Mouse (Mus musculus) large intestine, adult 2 months (tissue): ENCODE measurements around the gene Lcp2. TPM values are rescaled to one million over a fixed set of nuclear protein-coding genes. Genes with fewer than 3 reads are reported as not detected.
"Not testable (repeated sequence)": the region's sequence is repeated elsewhere in the genome, so short reads cannot be mapped to it uniquely, and the experiment has no call there.

ENCODE experiments used
- DNase-seq: peaks from one replicate; pipeline ENCODE4 v3.0.0-alpha.2; 2012; ENCODE audit warnings: low read depth, low spot score
- WGBS: fragments of 180-500 bp; shearing (Covaris S2); methylation state at CpG from one replicate; pipeline ENCODE4 v1.1.7; 2018; 5-methylcytosine and 5-hydroxymethylcytosine counted together
- polyA plus RNA-seq: library from polyadenylated mRNA; depleted of rRNA; stranded (reverse); fragments of >200 nt; gene quantifications from 2 replicates; pipeline ENCODE4 v1.2.3, GENCODE M21; 2012

Lcp2 gene
- polyA plus RNA-seq, 1 experiment: 4.8 TPM

- WGBS: 49% methylated on average over 6 of the region's 6 CpGs
- DNase-seq: no peak
Observed at GRCm38 (mm10) chr11:34079542-34080464, 33.1 kb downstream of the Lcp2 start.

GRCm38 (mm10) chr11:34083795-34084194 lies 37.1 kb downstream of the Lcp2 start:
- 58% methylated on average over 7 of the region's 7 CpGs for WGBS
- no peak for DNase-seq

- WGBS: 56% methylated on average over 2 of the region's 2 CpGs
- DNase-seq: no peak
Observed at GRCm38 (mm10) chr11:34084639-34085038, 37.9 kb downstream of the Lcp2 start.

GRCm38 (mm10) chr11:34086164-34086751 lies 39.5 kb downstream of the Lcp2 start:
- 63% methylated on average over 8 of the region's 8 CpGs for WGBS

GRCm38 (mm10) chr11:34087064-34087463 lies 40.3 kb downstream of the Lcp2 start:
- DNase-seq: no peak
- WGBS: 57% methylated on average over 3 of the region's 3 CpGs

More at GRCm38 (mm10) chr11:34086164-34086751, 39.5 kb downstream of the Lcp2 start:
- DNase-seq: no peak

GRCm38 (mm10) chr11:34098422-34098821 lies 51.7 kb downstream of the Lcp2 start, which contains the start of gene 4930469K13Rik:
Gene 4930469K13Rik (minus strand): TSS chr11:34098554.
- 81% methylated on average over 10 of the region's 10 CpGs for WGBS

GRCm38 (mm10) chr11:34101827-34102226 lies 55.1 kb downstream of the Lcp2 start:
- 72% methylated on average over 4 of the region's 4 CpGs for WGBS
- no peak for DNase-seq

More at GRCm38 (mm10) chr11:34098422-34098821, 51.7 kb downstream of the Lcp2 start, which contains the start of gene 4930469K13Rik:
- no peak for DNase-seq

- DNase-seq: no peak
- 54% methylated on average over 1 of the region's 1 CpGs for WGBS
Observed at GRCm38 (mm10) chr11:34104919-34105318, 58.2 kb downstream of the Lcp2 start.

- no peak for DNase-seq
- 95% methylated on average over 1 of the region's 1 CpGs for WGBS
Observed at GRCm38 (mm10) chr11:34109260-34109659, 62.5 kb downstream of the Lcp2 start.

- WGBS: 78% methylated on average over 7 of the region's 7 CpGs
- no peak for DNase-seq
Observed at GRCm38 (mm10) chr11:34111940-34112339, 65.2 kb downstream of the Lcp2 start.

- WGBS: 54% methylated on average over 4 of the region's 4 CpGs
- no peak for DNase-seq
Observed at GRCm38 (mm10) chr11:34112781-34113380, 66.2 kb downstream of the Lcp2 start.

- DNase-seq: no peak
- WGBS: 44% methylated on average over 2 of the region's 2 CpGs
Observed at GRCm38 (mm10) chr11:34113760-34114159, 67.0 kb downstream of the Lcp2 start.

GRCm38 (mm10) chr11:34116572-34117135 lies 69.9 kb downstream of the Lcp2 start:
- WGBS: 40% methylated on average over 2 of the region's 2 CpGs
- DNase-seq: no peak

- DNase-seq: no peak
- WGBS: 82% methylated on average over 3 of the region's 3 CpGs
Observed at GRCm38 (mm10) chr11:34117581-34117980, 70.9 kb downstream of the Lcp2 start.

GRCm38 (mm10) chr11:34118319-34118718 lies 71.6 kb downstream of the Lcp2 start:
- DNase-seq: no peak
- 62% methylated on average over 3 of the region's 3 CpGs for WGBS

GRCm38 (mm10) chr11:34123147-34123546 lies 76.4 kb downstream of the Lcp2 start:
- 10% methylated on average over 2 of the region's 2 CpGs for WGBS

GRCm38 (mm10) chr11:34124852-34125251 lies 78.1 kb downstream of the Lcp2 start:
- 57% methylated on average over 7 of the region's 7 CpGs for WGBS
- DNase-seq: no peak

More at GRCm38 (mm10) chr11:34123147-34123546, 76.4 kb downstream of the Lcp2 start:
- DNase-seq: no peak

- WGBS: 72% methylated on average over 3 of the region's 3 CpGs
- not testable (repeated sequence) for DNase-seq
Observed at GRCm38 (mm10) chr11:34125727-34126126, 79.0 kb downstream of the Lcp2 start.

- no peak for DNase-seq
- 65% methylated on average over 2 of the region's 2 CpGs for WGBS
Observed at GRCm38 (mm10) chr11:34128412-34128811, 81.7 kb downstream of the Lcp2 start.

- DNase-seq: no peak
- WGBS: 88% methylated on average over 8 of the region's 8 CpGs
Observed at GRCm38 (mm10) chr11:34139296-34139695, 92.6 kb downstream of the Lcp2 start.
